Mouse (Mus musculus) cortical plate, adult 2 months (tissue): ENCODE results near the gene Nfia.

ENCODE experiments used
- CTCF ChIP-seq: fragments of 200-500 bp; IDR thresholded peaks from 2 replicates; pipeline ENCODE4 v1.5.1; 2011; ENCODE audit warnings: mild to moderate bottlenecking, control low read depth, low read length; ENCODE audit not compliant: insufficient read depth; ENCODE audit errors: extremely low read depth
- POLR2A ChIP-seq: fragments of 200-500 bp; IDR thresholded peaks from 2 replicates; pipeline ENCODE4 v1.6.1; 2011; ENCODE audit warnings: mild to moderate bottlenecking, low read length, control low read depth; ENCODE audit not compliant: insufficient read depth; ENCODE audit errors: extremely low read depth

DNA sequence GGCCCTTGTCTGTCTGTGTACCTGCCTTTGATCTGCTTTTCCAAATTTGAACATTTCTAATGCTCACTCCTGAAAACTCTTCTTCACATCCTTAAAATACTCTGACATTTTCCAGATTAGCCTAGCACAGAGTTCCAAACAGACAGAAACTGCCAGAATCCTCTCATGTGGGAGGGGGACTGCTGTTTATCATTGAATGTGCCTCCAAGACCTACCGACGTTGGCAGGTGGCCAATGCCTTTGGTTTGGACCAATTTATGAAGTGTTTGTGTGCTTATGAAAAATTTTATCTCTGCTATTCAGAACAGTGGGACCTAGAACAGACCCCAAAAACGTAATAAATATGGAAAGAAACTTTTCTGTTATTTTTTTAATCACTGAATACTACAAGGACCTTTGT, 103.4 kb downstream of the Nfia start:
- TF ChIP-seq POLR2A (no peak), CTCF (no peak)
